In genomic region chr8:54100058-54100457, GRCm38 (mm10) we compare ENCODE assay signal across 33 mouse cellular contexts. TPM values are rescaled to one million over a fixed set of nuclear protein-coding genes. Genes with fewer than 3 reads are reported as not detected.
A peak's percentile ranks its signal among the peaks of the same experiment; 100 is the strongest.
DNase-seq lines count a peak whose midpoint lies in the region; ATAC-seq and TF ChIP-seq lines count a peak whose summit lies in the region.
"Had no signal": no experiment of that assay in that cellular context is flagged by ENCODE, and none has a peak within 500 bp of the region (broad histone marks: within the 10 kb centered on the region; RNA-seq: fewer than 3 reads in every experiment).

No protein-coding gene starts in this region.

- no peak overlapping the region for H3K4me3 ChIP-seq in heart, embryonic 15.5 days
- H3K4me3 ChIP-seq in lung, embryonic 16.5 days (ENCODE audit: low read length): no peak overlapping the region
- H3K4me3 ChIP-seq in limb, embryonic 14.5 days (replicated peaks; ENCODE audit: low read length): no peak overlapping the region
- H3K4me3 ChIP-seq: embryonic facial prominence, embryonic 15.5 days; forebrain, embryonic 12.5 days; hindbrain, embryonic 13.5 days; limb, embryonic 12.5 days; liver, embryonic 12.5 days; megakaryocyte, embryonic 14.5 days; midbrain, embryonic 13.5 days had no signal

- no peak overlapping the region for H3K4me2 ChIP-seq in heart, embryonic 15.5 days
- H3K4me2 ChIP-seq in lung, embryonic 16.5 days (ENCODE audit: low read depth, low read length): no peak overlapping the region
- no peak overlapping the region for H3K4me2 ChIP-seq in limb, embryonic 14.5 days (replicated peaks; ENCODE audit: low read depth, low read length, severe bottlenecking)
- H3K4me2 ChIP-seq: embryonic facial prominence, embryonic 15.5 days; forebrain, embryonic 12.5 days; heart, embryonic 11.5 days; hindbrain, embryonic 13.5 days; limb, embryonic 12.5 days; liver, embryonic 12.5 days; midbrain, embryonic 13.5 days had no signal

- TF ChIP-seq POLR2A in limb, embryonic 14.5 days (IDR thresholded peaks at IDR 0.05; ENCODE audit: borderline replicate concordance, extremely low read depth, insufficient read depth, insufficient read length): no peak

- H3K4me1 ChIP-seq in heart, embryonic 15.5 days (replicated peaks): peaks cover 11% of the 10 kb centered on the region
- no peaks in the 10 kb centered on the region for H3K4me1 ChIP-seq in lung, embryonic 16.5 days (replicated peaks; ENCODE audit: control insufficient read depth, insufficient read depth, low read length)
- no peaks in the 10 kb centered on the region for H3K4me1 ChIP-seq in limb, embryonic 14.5 days (ENCODE audit: control insufficient read depth, insufficient read depth, low read length)
- H3K4me1 ChIP-seq: embryonic facial prominence, embryonic 15.5 days; forebrain, embryonic 12.5 days; hindbrain, embryonic 13.5 days; liver, embryonic 12.5 days; megakaryocyte, embryonic 14.5 days had no signal

- DNase-seq in embryo, embryonic 10.5 days (ENCODE audit: low spot score): peak; percentile 26
- DNase-seq in embryo, embryonic 10 days (ENCODE audit: low spot score): no peak
- no peak for DNase-seq in heart, adult 11 months
- DNase-seq in lung, postnatal 10 days: no peak
- DNase-seq in limb, embryonic 14.5 days (ENCODE audit: low spot score): peak; percentile 11
- DNase-seq: adrenal gland, adult 2 months; adrenal gland, postnatal 36 days; cerebellum, adult 2 months; cerebellum, postnatal 14 days; forebrain, postnatal 0 days; gastrocnemius, postnatal 14 days; heart, postnatal 36 days; kidney, adult 9 months; kidney, postnatal 14 days; layer of hippocampus, adult 9-11 months; liver, postnatal 0 days; lung, postnatal 36 days; right cerebral cortex, adult 18-20 months; spleen, adult 18-20 months; thymus, postnatal 14 days had no signal

- 0 out of 2 replicates have a peak overlapping the region, but pooled peaks have one; percentile 15 for H3K27ac ChIP-seq in heart, embryonic 15.5 days
- H3K27ac ChIP-seq in lung, embryonic 16.5 days (ENCODE audit: low read length): no peak overlapping the region
- no peak overlapping the region for H3K27ac ChIP-seq in limb, embryonic 14.5 days (replicated peaks; ENCODE audit: low read depth, low read length)
- H3K27ac ChIP-seq: embryonic facial prominence, embryonic 15.5 days; forebrain, embryonic 12.5 days; hindbrain, embryonic 13.5 days; limb, embryonic 12.5 days; liver, embryonic 12.5 days; midbrain, embryonic 13.5 days had no signal

- ATAC-seq in heart, embryonic 15.5 days (replicated peaks; ENCODE audit: insufficient number of reproducible peaks, insufficient read depth, low FRiP score, low read depth): no peak
- peak; percentile 41; the same call in 1 of the 2 replicates for ATAC-seq in lung, embryonic 16.5 days (ENCODE audit: low read depth)
- ATAC-seq in limb, embryonic 14.5 days (ENCODE audit: low FRiP score, low read depth): peak; percentile 60; the same call in 1 of the 2 replicates
- ATAC-seq: activated CD4-positive, CD25-positive, alpha-beta regulatory T cell, adult 4 months; forebrain, postnatal 0 days; intestine, embryonic 16.5 days; liver, embryonic 12.5 days; liver, postnatal 0 days; midbrain, embryonic 13.5 days had no signal

- H3K9ac ChIP-seq in heart, embryonic 15.5 days: no peak overlapping the region
- H3K9ac ChIP-seq in lung, embryonic 16.5 days (ENCODE audit: low read length): no peak overlapping the region
- no peak overlapping the region for H3K9ac ChIP-seq in limb, embryonic 14.5 days (ENCODE audit: low read depth, low read length, severe bottlenecking)
- H3K9ac ChIP-seq: embryonic facial prominence, embryonic 15.5 days; forebrain, embryonic 12.5 days; forebrain, postnatal 0 days; hindbrain, embryonic 13.5 days; limb, embryonic 12.5 days; liver, embryonic 12.5 days; liver, postnatal 0 days; midbrain, embryonic 13.5 days had no signal

- H3K9me3 ChIP-seq in heart, embryonic 15.5 days (replicated peaks): no peaks in the 10 kb centered on the region
- no peaks in the 10 kb centered on the region for H3K9me3 ChIP-seq in lung, embryonic 16.5 days (ENCODE audit: control insufficient read depth, low read length)
- H3K9me3 ChIP-seq in limb, embryonic 14.5 days (ENCODE audit: control insufficient read depth, low read length): no peaks in the 10 kb centered on the region
- H3K9me3 ChIP-seq: embryonic facial prominence, embryonic 15.5 days; forebrain, embryonic 12.5 days; hindbrain, embryonic 13.5 days; limb, embryonic 12.5 days; liver, embryonic 12.5 days; megakaryocyte, embryonic 14.5 days; midbrain, embryonic 13.5 days had no signal

- 17% methylated on average over 6 of the region's 6 CpGs for WGBS in heart, embryonic 15.5 days
- WGBS in lung, embryonic 16.5 days: 34% methylated on average over 6 of the region's 6 CpGs
- WGBS in limb, embryonic 14.5 days: 13% methylated on average over 6 of the region's 6 CpGs

- no peaks in the 10 kb centered on the region for H3K36me3 ChIP-seq in heart, embryonic 15.5 days
- no peaks in the 10 kb centered on the region for H3K36me3 ChIP-seq in lung, embryonic 16.5 days (ENCODE audit: control insufficient read depth, insufficient read depth, low read length)
- H3K36me3 ChIP-seq in limb, embryonic 14.5 days (ENCODE audit: control insufficient read depth, insufficient read depth, low read length): no peaks in the 10 kb centered on the region
- H3K36me3 ChIP-seq: embryonic facial prominence, embryonic 15.5 days; forebrain, embryonic 12.5 days; hindbrain, embryonic 13.5 days; limb, embryonic 12.5 days; liver, embryonic 12.5 days; midbrain, embryonic 13.5 days had no signal

- H3K27me3 ChIP-seq in heart, embryonic 15.5 days: no peaks in the 10 kb centered on the region
- no peaks in the 10 kb centered on the region for H3K27me3 ChIP-seq in lung, embryonic 16.5 days (ENCODE audit: control insufficient read depth, insufficient read depth, low read depth, low read length)
- H3K27me3 ChIP-seq in limb, embryonic 14.5 days (ENCODE audit: control insufficient read depth, insufficient read depth, low read length): no peaks in the 10 kb centered on the region
- H3K27me3 ChIP-seq: CH12.LX; embryonic facial prominence, embryonic 15.5 days; forebrain, embryonic 12.5 days; hindbrain, embryonic 13.5 days; limb, embryonic 12.5 days; liver, embryonic 12.5 days; megakaryocyte, embryonic 14.5 days; midbrain, embryonic 13.5 days had no signal

RNA-seq across cellular contexts. Expression of gene Vegfc, which starts 22.7 kb away (rescaled TPM):
- polyA plus RNA-seq in heart, embryonic 15.5 days (2015; fragmentation: Nextera tagmentation; extraction: Ambion mirVana): 11.1 and 11.9 TPM in 2 replicates
- 5.3 and 5.7 TPM in 2 replicates for polyA plus RNA-seq in lung, embryonic 16.5 days (2015; fragmentation: Nextera tagmentation; extraction: Ambion mirVana)
- polyA plus RNA-seq in limb, embryonic 14.5 days (2012; rRNA removed): 9.6 and 10.6 TPM in 2 replicates
- 12.5 and 13.1 TPM in 2 replicates for polyA plus RNA-seq in limb, embryonic 14.5 days (2014; fragmentation: Nextera tagmentation; extraction: Ambion mirVana)

Comparison
In these comparisons a context has a peak if more than half of its experiments do, and no peak if none do; other contexts are left out.
1. DNase-seq: peak in embryo, embryonic 10.5 days (single experiment) and limb, embryonic 14.5 days (single experiment); none in embryo, embryonic 10 days (single experiment), heart, adult 11 months (single experiment) and lung, postnatal 10 days (single experiment).